Mouse (Mus musculus) testis, adult 2 months (tissue): ENCODE results near the gene Plekha7.

ENCODE experiments used
- CTCF ChIP-seq: fragments of 200-500 bp; IDR thresholded peaks from 2 replicates; pipeline ENCODE4 v1.5.1; 2012; ENCODE audit warnings: low read depth, mild to moderate bottlenecking, inconsistent platforms, low read length, moderate library complexity; ENCODE audit not compliant: control insufficient read depth, insufficient read depth, insufficient replicate concordance
- POLR2A ChIP-seq: fragments of 200-500 bp; IDR thresholded peaks from 2 replicates; pipeline ENCODE4 v1.6.1; 2012; ENCODE audit warnings: low read depth, mild to moderate bottlenecking, inconsistent platforms, low read length, moderate library complexity; ENCODE audit not compliant: control insufficient read depth

DNA sequence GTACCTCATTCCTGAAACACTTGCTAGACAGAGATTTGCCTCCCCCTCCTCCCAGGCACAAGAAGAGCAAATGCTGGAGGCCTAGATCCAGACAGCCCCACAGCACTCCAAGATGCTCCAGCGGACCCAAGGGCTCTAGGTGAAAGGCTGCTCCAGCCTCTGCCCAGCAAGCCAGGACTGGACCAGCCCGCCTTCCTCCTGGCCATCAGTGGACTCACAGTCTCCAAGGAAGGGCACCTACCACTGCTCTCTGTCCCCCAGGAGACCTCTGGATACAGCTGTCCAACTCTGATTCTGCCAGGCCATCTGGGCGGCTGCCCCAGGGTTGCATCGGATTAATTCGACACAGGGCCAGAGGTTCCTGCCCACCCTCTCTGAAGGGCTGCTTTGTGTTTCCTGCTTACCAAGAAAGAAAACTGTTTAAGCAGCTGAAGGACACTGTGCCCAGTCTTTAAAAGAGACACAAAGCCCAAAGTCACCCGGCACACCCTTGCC, 38.6 kb downstream of the Plekha7 start:
- TF ChIP-seq CTCF, result no peak
- no peak for TF ChIP-seq POLR2A
